Mouse (Mus musculus) liver, postnatal 0 days (tissue): Measurements from ENCODE around the gene D5Ertd579e. TPM values are rescaled to one million over a fixed set of nuclear protein-coding genes. Genes with fewer than 3 reads are reported as not detected.
A peak's percentile ranks its signal among the peaks of the same experiment; 100 is the strongest.

Experiments
- ATAC-seq: fragments of 200-750 bp; cut with Nextera tagmentation; 2 replicates; pipeline ENCODE4 v1.8.0; 2017; ENCODE audit warnings: mild to moderate bottlenecking, moderate library complexity
- DNase-seq: peaks from one replicate; pipeline ENCODE4 v3.0.0-alpha.2; 2016
- H3K27ac ChIP-seq: fragments of 300-500 bp; sonication (generic); 2 replicates; pipeline ENCODE4 v1.5.1; 2014; ENCODE audit warnings: antibody characterized with exemption, moderate library complexity, mild to moderate bottlenecking, low read depth
- H3K27me3 ChIP-seq: fragments of 300-500 bp; sonication (generic); 2 replicates; pipeline ENCODE4 v1.6.1; 2014; ENCODE audit warnings: low read length, control low read depth, mixed read lengths; ENCODE audit not compliant: insufficient read depth
- H3K36me3 ChIP-seq: fragments of 300-500 bp; sonication (generic); replicated peaks from 2 replicates; pipeline ENCODE4 v1.6.1; 2014; ENCODE audit warnings: mild to moderate bottlenecking, control low read depth, low read length, moderate library complexity, mixed read lengths; ENCODE audit not compliant: insufficient read depth
- H3K4me1 ChIP-seq: fragments of 300-500 bp; sonication (generic); 2 replicates; pipeline ENCODE4 v1.6.1; 2014; ENCODE audit warnings: antibody characterized with exemption, mild to moderate bottlenecking, control low read depth; ENCODE audit not compliant: insufficient read depth
- H3K4me2 ChIP-seq: fragments of 300-500 bp; sonication (generic); 2 replicates; pipeline ENCODE4 v1.6.1; 2014; ENCODE audit warnings: low read depth, mild to moderate bottlenecking, low read length, moderate library complexity, mixed read lengths
- H3K4me3 ChIP-seq: fragments of 300-500 bp; sonication (generic); 2 replicates; pipeline ENCODE4 v1.5.1; 2014; ENCODE audit warnings: low read depth, low read length
- H3K9ac ChIP-seq: fragments of 300-500 bp; sonication (generic); replicated peaks from 2 replicates; pipeline ENCODE4 v1.6.1; 2014; ENCODE audit warnings: mild to moderate bottlenecking, moderate library complexity
- H3K9me3 ChIP-seq: fragments of 300-500 bp; sonication (generic); 2 replicates; pipeline ENCODE4 v1.6.1; 2016; ENCODE audit warnings: mild to moderate bottlenecking, control low read depth, low read length, mixed read lengths
- CTCF ChIP-seq: sonication (generic); IDR thresholded peaks from 2 replicates; pipeline ENCODE4 v1.5.1; 2016; ENCODE audit warnings: antibody characterized with exemption, low read depth
- EP300 ChIP-seq: IDR thresholded peaks from 2 replicates; pipeline ENCODE4 v1.6.1; 2016; ENCODE audit warnings: antibody characterized with exemption, low read depth, mild to moderate bottlenecking
- WGBS: fragments of 180-500 bp; shearing (Covaris S2); extraction: QIAGEN DNeasy Blood & Tissue Kit; methylation state at CpG from one replicate; pipeline ENCODE4 v1.1.7; 2014; ENCODE audit not compliant: insufficient replicate concordance; 5-methylcytosine and 5-hydroxymethylcytosine counted together
- polyA plus RNA-seq: library from polyadenylated mRNA; unstranded; fragments of >200 nt; fragmentation: Nextera tagmentation; extraction: Ambion mirVana; gene quantifications from 2 replicates; pipeline ENCODE4 v1.2.1, GENCODE M21; 2015

The D5Ertd579e gene
- polyA plus RNA-seq, 1 experiment from 2014 or later: 18.5 TPM

DNA sequence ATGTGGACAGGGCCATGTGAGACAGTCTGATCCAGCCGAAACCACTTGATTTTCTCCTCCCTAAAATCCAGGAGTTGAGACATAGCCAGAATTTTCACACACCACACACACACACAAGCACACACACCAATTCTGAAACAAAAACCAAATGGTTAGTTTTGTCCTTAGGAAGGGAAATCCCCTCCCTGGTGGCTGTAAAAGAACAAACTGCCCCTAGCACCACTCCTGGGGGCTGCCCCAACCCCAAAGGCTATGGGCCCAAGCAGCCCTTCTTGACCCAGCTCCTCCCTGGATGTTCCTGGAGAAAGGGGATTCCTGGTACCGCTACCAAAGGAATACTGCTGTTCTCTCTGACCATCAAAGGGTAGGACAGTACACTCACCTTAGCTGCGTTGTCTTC lies 119.4 kb downstream of the D5Ertd579e start:
- peaks cover 48% of the 10 kb centered on the region for H3K4me1 ChIP-seq
- H3K9ac ChIP-seq: no peak overlapping the region
- WGBS: 84% methylated on average over 3 of the region's 3 CpGs

DNA sequence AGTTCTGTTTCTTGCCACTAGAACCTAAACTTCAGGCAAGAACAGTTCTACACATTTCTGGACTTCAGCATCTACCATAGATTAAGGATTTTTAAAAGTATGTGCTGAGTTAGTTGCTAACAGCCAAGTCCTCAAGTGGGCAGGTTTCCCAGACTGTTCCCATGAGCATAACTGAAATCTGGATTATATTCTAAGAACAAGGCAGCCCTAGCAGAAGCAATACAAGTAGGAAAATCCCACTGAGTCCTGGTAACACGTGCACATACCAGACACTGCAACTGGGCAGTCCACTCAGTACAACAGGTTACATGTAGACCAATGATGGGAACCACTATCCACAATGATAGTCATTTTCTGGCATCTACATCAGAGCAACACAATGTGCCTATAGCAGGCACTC lies 120.1 kb downstream of the D5Ertd579e start:
- H3K4me1 ChIP-seq: peaks cover 41% of the 10 kb centered on the region

More for the DNA sequence above, 119.4 kb downstream of the D5Ertd579e start:
- H3K9me3 ChIP-seq: no peaks in the 10 kb centered on the region
- TF ChIP-seq EP300: no peak
- no peak for TF ChIP-seq CTCF
- H3K4me3 ChIP-seq: no peak overlapping the region
- no peak overlapping the region for H3K4me2 ChIP-seq
- peaks cover 9% of the 10 kb centered on the region for H3K36me3 ChIP-seq
- no peak for ATAC-seq
- no peak for DNase-seq
- no peak overlapping the region for H3K27ac ChIP-seq
- H3K27me3 ChIP-seq: no peaks in the 10 kb centered on the region

DNA sequence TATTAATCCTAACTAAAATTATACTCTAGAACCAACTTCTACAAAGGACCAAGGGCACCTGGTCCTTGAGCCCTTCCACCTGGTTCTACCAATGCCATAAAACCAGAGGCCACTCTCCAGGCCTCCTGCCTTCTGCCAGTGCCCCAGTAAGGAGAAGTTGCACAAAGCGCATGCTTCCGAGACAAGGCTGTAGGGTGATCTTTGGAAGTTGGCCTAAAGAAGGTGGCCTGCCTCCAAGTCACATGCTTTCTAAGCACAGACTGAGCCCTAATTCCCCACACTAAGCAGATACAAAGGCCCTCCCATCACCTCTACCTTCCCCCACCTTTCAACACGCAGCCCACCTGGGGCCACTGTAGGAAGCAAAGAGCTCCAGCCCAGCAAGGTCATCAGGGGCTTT lies 120.6 kb downstream of the D5Ertd579e start:
- WGBS: 74% methylated on average over 3 of the region's 3 CpGs
- Histone ChIP-seq H3K4me2 (no peak overlapping the region), H3K9ac (no peak overlapping the region), H3K36me3 (peaks cover 18% of the 10 kb centered on the region), H3K4me1 (peaks cover 38% of the 10 kb centered on the region), H3K9me3 (no peaks in the 10 kb centered on the region), H3K27me3 (no peaks in the 10 kb centered on the region), H3K4me3 (no peak overlapping the region), H3K27ac (peak overlapping the region; percentile 63)
- TF ChIP-seq EP300 (no peak), CTCF (no peak)
- DNase-seq (no peak), ATAC-seq (no peak)

More for the DNA sequence above, 120.1 kb downstream of the D5Ertd579e start:
- Histone ChIP-seq H3K4me3 (no peak overlapping the region), H3K27ac (peak overlapping the region; percentile 63), H3K9me3 (no peaks in the 10 kb centered on the region), H3K9ac (no peak overlapping the region), H3K4me2 (no peak overlapping the region), H3K36me3 (peaks cover 15% of the 10 kb centered on the region), H3K27me3 (no peaks in the 10 kb centered on the region)
- DNase-seq (no peak), ATAC-seq (no peak)
- TF ChIP-seq EP300: no peak
- TF ChIP-seq CTCF: no peak
- 72% methylated on average over 1 of the region's 1 CpGs for WGBS

DNA sequence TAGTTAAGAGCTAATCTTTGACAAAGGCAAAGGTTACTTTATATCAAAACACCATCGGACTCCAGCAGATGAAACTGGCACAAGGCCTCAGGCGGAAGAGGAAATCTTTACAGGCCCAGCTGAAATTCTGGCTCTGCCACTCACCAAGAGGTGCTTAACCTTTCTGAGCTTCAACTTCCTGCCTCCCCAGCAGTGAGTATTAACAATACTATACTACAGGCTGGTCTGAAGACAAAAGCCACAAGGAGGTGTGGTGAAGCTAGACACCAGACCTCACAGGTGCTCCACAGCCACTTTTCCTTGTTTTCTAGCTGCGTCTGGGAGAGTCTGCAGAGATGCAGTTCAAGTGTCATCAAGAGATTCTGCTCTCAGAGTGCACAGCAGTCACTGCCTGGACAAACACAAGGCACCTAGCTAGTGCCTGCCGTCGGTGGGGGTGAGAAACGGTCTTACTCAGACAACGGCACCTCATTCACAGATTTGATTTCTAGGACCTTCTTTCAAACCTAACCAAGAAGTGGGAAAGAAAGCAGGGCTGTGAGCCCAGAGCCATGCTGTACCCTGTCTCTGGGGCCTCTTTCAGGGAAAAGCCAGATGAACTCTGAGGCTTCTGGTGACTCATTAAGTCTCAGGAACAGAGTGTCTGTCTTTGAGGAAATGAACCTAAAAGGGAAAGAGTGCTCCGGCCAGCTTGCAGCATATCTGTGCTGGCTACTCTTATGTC lies 121.5 kb downstream of the D5Ertd579e start:
- H3K36me3 ChIP-seq: peaks cover 18% of the 10 kb centered on the region
- peak overlapping the region; percentile 80 for H3K27ac ChIP-seq
- H3K9ac ChIP-seq: 0 out of 2 replicates have a peak overlapping the region, but pooled peaks have one; percentile 26
- no peak overlapping the region for H3K4me3 ChIP-seq
- H3K4me2 ChIP-seq: no peak overlapping the region; the same call in 1 of the 2 replicates
- H3K9me3 ChIP-seq: no peaks in the 10 kb centered on the region
- TF ChIP-seq EP300 (peak; percentile 32; the same call in 1 of the 2 replicates), CTCF (no peak)
- DNase-seq (no peak), ATAC-seq (peak; percentile 45; the same call in 1 of the 2 replicates)
- peaks cover 46% of the 10 kb centered on the region for H3K4me1 ChIP-seq
- H3K27me3 ChIP-seq: no peaks in the 10 kb centered on the region
- WGBS: 40% methylated on average over 8 of the region's 8 CpGs

DNA sequence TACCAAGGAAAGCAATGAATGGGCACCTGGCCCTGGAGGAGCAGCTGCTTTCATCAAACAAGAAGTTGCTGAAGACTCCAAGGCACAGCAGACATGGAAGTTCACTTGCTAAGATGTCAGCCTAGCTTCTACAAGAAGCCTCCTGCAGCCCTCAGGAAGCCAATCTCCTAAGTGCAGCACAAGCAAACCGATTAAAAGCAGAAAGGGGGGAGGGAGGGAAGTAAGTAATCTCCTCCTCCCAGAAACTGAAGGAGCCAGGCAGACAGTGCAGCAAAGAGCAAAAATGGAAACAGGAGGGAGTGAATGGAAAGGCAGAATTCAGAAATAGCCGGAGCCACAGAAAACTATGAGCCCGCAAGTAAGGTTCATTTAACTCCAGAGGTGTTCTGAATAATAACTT lies 122.5 kb downstream of the D5Ertd579e start:
- Histone ChIP-seq H3K27ac (peak overlapping the region; percentile 13; the same call in 1 of the 2 replicates), H3K4me3 (no peak overlapping the region), H3K27me3 (no peaks in the 10 kb centered on the region), H3K4me2 (no peak overlapping the region; the same call in 1 of the 2 replicates), H3K36me3 (peaks cover 18% of the 10 kb centered on the region), H3K9ac (no peak overlapping the region; the same call in 1 of the 2 replicates), H3K9me3 (no peaks in the 10 kb centered on the region), H3K4me1 (peaks cover 53% of the 10 kb centered on the region)
- ATAC-seq: peak; percentile 50
- TF ChIP-seq CTCF (no peak), EP300 (peak; percentile 85)
- 31% methylated on average over 3 of the region's 3 CpGs for WGBS
- DNase-seq: no peak

DNA sequence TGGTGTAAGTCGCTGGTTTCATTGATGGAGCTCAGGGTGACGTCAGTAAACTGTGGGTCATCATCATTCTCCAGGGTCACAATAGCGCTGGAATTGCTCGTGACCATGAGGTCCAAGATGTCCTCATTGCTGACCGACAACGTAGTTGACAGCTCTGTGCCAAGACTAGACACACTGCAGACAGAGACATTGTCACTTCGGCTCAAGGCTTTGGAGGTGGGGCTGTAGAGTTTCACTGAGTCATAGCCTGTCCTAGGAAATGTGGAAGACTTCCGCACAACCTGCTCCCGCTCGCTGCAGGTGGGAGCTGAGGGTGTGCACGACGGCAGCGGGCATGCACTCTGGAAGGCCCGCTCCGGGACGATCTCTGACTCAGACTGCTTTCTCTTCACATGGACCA lies 124.5 kb downstream of the D5Ertd579e start:
- no peak overlapping the region for H3K27ac ChIP-seq
- WGBS: 92% methylated on average over 16 of the region's 16 CpGs
- ATAC-seq: no peak
- peaks cover 16% of the 10 kb centered on the region for H3K36me3 ChIP-seq
- TF ChIP-seq CTCF (no peak), EP300 (no peak)
- peaks cover 68% of the 10 kb centered on the region for H3K4me1 ChIP-seq
- H3K9me3 ChIP-seq: no peaks in the 10 kb centered on the region
- no peak overlapping the region for H3K4me2 ChIP-seq
- no peak overlapping the region for H3K4me3 ChIP-seq
- H3K9ac ChIP-seq: no peak overlapping the region
- no peak for DNase-seq
- no peaks in the 10 kb centered on the region for H3K27me3 ChIP-seq
